12 mouse cellular contexts compared by ENCODE assay signal in genomic region chr12:24780574-24780973, GRCm38 (mm10). TPM values are rescaled to one million over a fixed set of nuclear protein-coding genes. Genes with fewer than 3 reads are reported as not detected.
"Had no signal": no experiment of that assay in that cellular context is flagged by ENCODE, and none has a peak within 500 bp of the region (broad histone marks: within the 10 kb centered on the region; RNA-seq: fewer than 3 reads in every experiment).

No protein-coding gene starts in this region.

- DNase-seq: liver, embryonic 13.5 days; liver, postnatal 0 days; lung, embryonic 14.5 days; lung, postnatal 14 days; lung, postnatal 36 days; right cerebral cortex, postnatal 14 days; thymus, adult 2 months; thymus, postnatal 14 days; thymus, postnatal 36 days had no signal

- ATAC-seq: liver, postnatal 0 days; midbrain, embryonic 13.5 days; midbrain, embryonic 15.5 days had no signal

RNA-seq across cellular contexts. Expression of gene Mboat2, which starts 50.1 kb away (rescaled TPM):
- polyA plus RNA-seq: macrophage had no signal
